ENCODE assay signal across 25 mouse cellular contexts in genomic region chr3:136729978-136730377, GRCm38 (mm10).
DNase-seq lines count a peak whose midpoint lies in the region; ATAC-seq lines count a peak whose summit lies in the region.
"Had no signal": no experiment of that assay in that cellular context is flagged by ENCODE, and none has a peak within 500 bp of the region (broad histone marks: within the 10 kb centered on the region; RNA-seq: fewer than 3 reads in every experiment).

No protein-coding gene starts in this region.

- peak; percentile 16; the same call in 1 of the 2 replicates for ATAC-seq in frontal cortex, adult (ENCODE audit: low TSS enrichment)
- 0 out of 2 replicates have a peak, but pooled peaks have one; percentile 41 for ATAC-seq in lung, embryonic 16.5 days (ENCODE audit: low read depth)
- ATAC-seq in megakaryocyte progenitor cell, adult 5-6 weeks (replicated peaks; ENCODE audit: poor library complexity): 0 out of 2 replicates have a peak, but pooled peaks have one; percentile 22
- ATAC-seq: forebrain, embryonic 14.5 days; intestine, embryonic 15.5 days; midbrain, embryonic 16.5 days had no signal

- H3K4me2 ChIP-seq in lung, embryonic 16.5 days (ENCODE audit: low read depth, low read length): no peak overlapping the region
- H3K4me2 ChIP-seq: embryonic facial prominence, embryonic 13.5 days; heart, embryonic 15.5 days; hindbrain, embryonic 14.5 days; intestine, embryonic 15.5 days; limb, embryonic 15.5 days; lung, embryonic 15.5 days had no signal

- WGBS in lung, embryonic 16.5 days: 58% methylated on average over 10 of the region's 10 CpGs

- no peak overlapping the region for H3K4me3 ChIP-seq in lung, embryonic 16.5 days (ENCODE audit: low read length)
- H3K4me3 ChIP-seq: embryonic facial prominence, embryonic 13.5 days; heart, embryonic 15.5 days; intestine, embryonic 15.5 days; limb, embryonic 15.5 days; lung, embryonic 15.5 days had no signal

- H3K36me3 ChIP-seq in lung, embryonic 16.5 days (ENCODE audit: control insufficient read depth, insufficient read depth, low read length): no peaks in the 10 kb centered on the region
- H3K36me3 ChIP-seq: heart, embryonic 15.5 days; intestine, embryonic 15.5 days; limb, embryonic 15.5 days; lung, embryonic 15.5 days had no signal

- no peak for DNase-seq in frontal cortex, postnatal 10 days (ENCODE audit: low spot score in 2 of 2)
- no peak for DNase-seq in lung, adult 18-20 months
- peak; percentile 70 for DNase-seq in Muller cell, postnatal 12 days (ENCODE audit: inconsistent ontology term)
- no peak for DNase-seq in embryo, embryonic 9.5 days (ENCODE audit: extremely low spot score)
- DNase-seq: adrenal gland, postnatal 36 days; cerebellum, adult 11 months; cerebellum, postnatal 14 days; gastrocnemius, postnatal 14 days; heart, postnatal 36 days; kidney, adult 8-10 months; kidney, postnatal 36 days; left cerebral cortex, postnatal 4 days; thymus, postnatal 14 days had no signal

- H3K9ac ChIP-seq in lung, embryonic 16.5 days (ENCODE audit: low read length): no peak overlapping the region
- H3K9ac ChIP-seq: embryonic facial prominence, embryonic 13.5 days; heart, embryonic 15.5 days; hindbrain, embryonic 14.5 days; intestine, embryonic 15.5 days; limb, embryonic 15.5 days; liver, embryonic 14.5 days; lung, embryonic 15.5 days had no signal

- peaks cover 5% of the 10 kb centered on the region; the same call in 1 of the 2 replicates for H3K4me1 ChIP-seq in lung, embryonic 16.5 days (replicated peaks; ENCODE audit: control insufficient read depth, insufficient read depth, low read length)
- H3K4me1 ChIP-seq: intestine, embryonic 15.5 days had no signal

- no peak overlapping the region for H3K27ac ChIP-seq in lung, embryonic 16.5 days (ENCODE audit: low read length)
- H3K27ac ChIP-seq: embryonic facial prominence, embryonic 13.5 days; heart, embryonic 15.5 days; hindbrain, embryonic 14.5 days; intestine, embryonic 15.5 days; limb, embryonic 15.5 days; liver, embryonic 14.5 days; lung, embryonic 15.5 days had no signal

- no peaks in the 10 kb centered on the region for H3K27me3 ChIP-seq in lung, embryonic 16.5 days (ENCODE audit: control insufficient read depth, insufficient read depth, low read depth, low read length)
- H3K27me3 ChIP-seq: embryonic facial prominence, embryonic 13.5 days; heart, embryonic 15.5 days; intestine, embryonic 15.5 days; limb, embryonic 15.5 days; lung, embryonic 15.5 days had no signal

- 0 out of 2 replicates have a peak, but pooled peaks cover 3% of the 10 kb centered on the region for H3K9me3 ChIP-seq in lung, embryonic 16.5 days (ENCODE audit: control insufficient read depth, low read length)
- H3K9me3 ChIP-seq: heart, embryonic 15.5 days; intestine, embryonic 15.5 days; limb, embryonic 15.5 days; lung, embryonic 15.5 days had no signal
